Mouse (Mus musculus) kidney, postnatal 25 days (tissue): Measurements from ENCODE around the gene Tmem41b.

Experiments used
- DNase-seq, 2 experiments: peaks; one replicate each; pipeline ENCODE4 v3.0.0; 2021; ENCODE audit warnings: mixed read lengths in 2 of 2

The Tmem41b gene

DNA sequence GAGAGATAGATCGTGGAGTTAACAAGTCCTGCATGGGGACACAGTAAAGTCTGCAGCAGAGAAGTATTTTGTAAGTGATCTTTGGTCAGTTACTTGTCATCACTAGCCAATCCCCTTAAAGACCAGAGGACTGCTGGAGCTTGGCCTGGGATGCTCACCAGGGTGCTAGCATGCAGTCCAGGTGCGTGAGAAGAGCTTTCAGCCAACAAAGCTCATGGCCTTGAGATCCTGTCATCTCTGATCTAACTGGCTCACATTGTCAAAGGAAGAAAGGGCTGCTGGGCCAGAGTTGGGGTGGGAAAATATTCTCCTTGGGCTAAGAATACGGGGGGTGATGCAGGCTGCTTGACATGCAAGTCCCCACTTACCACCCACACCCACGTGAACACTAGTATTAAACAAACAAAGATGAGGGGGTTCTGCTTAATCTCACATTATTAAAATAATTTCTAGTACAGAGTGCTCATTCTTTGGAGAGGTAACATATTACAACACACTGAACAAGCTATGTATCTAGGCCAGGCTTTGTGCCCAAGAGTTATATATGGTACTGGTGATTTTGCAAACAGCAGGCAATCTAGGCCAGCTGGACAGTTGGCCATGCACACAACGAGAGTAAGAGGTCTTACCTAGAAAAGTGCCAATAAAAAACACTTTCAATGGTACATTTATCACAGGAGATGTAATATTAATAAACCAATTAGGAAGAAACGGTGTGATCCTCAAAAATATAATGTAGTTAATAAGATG, 10.6 kb downstream of the Tmem41b start:
- no peak for DNase-seq

GRCm38 (mm10) chr7:109969542-109969941, 17.2 kb downstream of the Tmem41b start:
- no peak for DNase-seq

DNA sequence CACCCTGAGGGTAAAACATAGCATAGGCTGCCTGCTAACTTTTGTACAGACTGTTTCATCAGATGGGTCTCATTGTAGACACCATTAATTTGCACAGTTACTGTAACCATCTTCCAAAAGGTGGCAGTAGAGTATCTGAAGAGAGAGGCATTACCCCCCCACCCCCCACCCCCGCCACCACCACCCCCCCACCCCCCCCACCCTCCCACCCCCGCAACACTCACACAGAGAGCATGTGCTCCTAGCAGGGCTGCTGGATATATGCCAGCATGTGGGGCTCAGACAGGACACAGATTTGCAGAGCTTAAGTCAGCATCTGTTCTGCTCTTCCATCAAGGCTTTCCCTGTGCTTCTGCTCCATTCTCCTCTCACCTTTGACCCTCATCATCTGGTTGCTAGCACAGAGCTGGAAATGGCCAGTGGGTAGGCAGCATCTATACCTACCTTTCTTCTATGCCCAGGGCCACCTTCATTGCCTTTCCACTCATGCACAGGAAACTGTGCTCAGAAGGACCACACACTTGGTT, 17.7 kb downstream of the Tmem41b start:
- peak; percentile 55 to 64 for DNase-seq

DNA sequence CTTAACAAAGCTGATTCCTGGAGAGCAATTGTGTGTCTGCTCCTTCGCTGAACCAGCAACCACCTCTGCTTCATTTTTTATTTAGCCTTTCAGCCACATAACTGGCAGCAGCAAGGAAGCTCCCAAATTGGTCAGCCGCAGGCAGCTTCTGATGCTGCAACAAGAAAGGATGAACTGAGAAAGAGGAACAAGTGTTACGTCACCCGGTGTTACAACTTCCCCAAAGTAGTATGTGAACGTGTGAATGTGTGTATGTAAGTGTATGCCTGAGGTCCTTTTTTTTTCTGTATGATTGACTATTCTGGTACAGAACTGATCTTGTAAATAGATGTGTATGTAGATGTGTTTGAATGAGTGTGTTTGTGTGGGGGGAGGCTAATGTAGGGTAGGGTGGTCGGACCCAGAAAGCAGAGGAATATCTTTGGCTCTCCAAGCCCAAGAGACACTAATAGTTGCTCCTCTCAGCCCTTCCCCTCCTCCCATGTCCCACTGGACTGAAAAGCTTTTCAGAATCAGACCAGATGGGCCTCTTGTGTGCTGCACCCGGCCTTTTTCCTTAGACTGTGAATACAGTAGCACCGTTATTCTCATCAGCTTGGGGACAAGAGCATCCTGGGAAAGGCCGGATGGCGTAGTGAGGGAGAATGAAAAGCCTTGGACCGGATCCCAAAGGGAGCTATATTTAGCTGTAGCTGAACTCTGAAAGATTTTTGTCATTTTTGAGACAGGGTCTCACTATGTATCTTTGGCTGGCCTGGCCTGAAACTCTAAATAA, 18.7 kb downstream of the Tmem41b start:
- DNase-seq = no peak

DNA sequence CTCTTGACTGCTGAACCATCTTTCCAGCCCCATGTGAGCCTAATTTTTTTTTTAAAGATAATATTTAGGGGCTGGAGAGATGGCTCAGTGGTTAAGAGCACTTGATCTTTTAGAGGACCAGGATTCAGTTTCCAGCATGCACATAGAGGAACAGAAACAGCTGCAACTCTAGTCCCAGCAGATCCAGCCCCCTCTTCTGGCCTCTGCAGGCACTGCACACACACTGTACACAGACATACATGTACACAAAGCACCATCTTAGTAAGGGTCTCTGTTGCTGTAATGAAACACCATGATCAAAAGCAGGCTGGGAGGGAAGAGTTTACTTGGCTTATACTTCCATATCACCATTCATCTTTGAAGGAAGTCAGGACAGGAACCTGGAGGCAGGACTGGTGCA, 21.1 kb downstream of the Tmem41b start:
- DNase-seq = no peak

- no peak for DNase-seq
These were observed 23.0 kb downstream of the Tmem41b start for GRCm38 (mm10) chr7:109963707-109964106.

DNA sequence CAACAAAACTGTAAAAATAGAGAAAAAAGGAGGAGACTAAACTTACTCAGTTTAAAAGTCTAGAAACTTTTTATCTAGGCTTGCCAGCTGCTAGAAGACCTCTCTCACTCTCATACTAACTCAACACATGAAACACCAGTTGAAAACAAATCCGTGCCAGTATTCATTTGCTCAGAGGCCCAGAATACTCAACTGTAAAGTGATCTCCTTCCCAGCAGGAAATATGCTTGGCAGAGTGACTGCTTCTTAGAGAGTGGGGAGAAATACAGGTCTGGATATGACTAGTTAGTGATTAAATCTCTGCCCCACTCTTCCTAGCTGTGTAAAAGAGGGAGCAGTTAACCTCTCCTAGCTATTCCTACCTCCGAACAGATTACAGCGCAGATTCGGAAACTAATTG, 24.1 kb downstream of the Tmem41b start:
- no peak for DNase-seq

DNA sequence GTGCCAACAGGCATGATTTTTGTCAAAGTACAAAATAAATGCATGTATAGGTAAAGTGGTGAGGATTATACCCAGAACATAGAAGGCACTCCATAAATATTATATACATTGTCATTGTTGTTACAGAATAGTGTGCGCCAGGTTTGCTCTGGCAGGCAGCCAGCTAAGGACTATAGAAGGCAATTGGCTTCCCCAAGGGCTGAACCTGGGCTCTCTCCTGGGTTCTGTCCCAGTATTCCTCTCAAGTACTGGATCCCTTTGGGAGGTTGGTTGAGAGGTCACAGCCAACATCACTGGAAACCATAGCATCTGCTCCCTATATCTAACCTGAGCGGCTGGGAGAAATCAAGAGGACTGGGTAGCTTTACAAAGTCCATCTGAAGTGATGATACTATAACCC, 25.2 kb downstream of the Tmem41b start:
- peak in 1 of 2 experiments; percentile 13 for DNase-seq

DNA sequence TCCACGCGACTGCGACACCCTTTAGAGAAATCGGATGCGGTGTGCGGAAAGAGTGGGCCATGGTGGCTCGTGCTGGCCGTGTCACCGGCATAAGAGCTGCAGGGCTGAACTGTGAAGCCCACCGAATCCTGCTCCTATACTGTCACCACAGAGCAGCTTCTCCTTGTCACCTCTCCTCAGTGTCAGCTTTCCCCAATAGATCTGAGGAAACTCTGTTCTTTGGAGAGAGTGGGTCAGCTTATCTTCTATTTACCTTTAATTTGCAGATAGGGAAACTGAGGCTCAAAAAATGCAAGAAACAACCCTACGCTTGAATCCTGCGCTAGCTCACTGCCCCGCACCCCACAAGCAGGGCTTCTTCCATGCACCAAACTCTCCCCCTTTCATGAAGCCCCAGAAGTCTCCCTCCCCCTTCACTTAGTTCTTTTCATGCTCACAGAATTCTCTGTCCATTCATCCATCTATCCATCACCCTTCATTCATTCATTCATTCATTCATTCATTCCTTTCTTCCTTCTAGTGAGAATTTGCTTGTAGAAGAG, 26.0 kb downstream of the Tmem41b start:
- no peak for DNase-seq

DNA sequence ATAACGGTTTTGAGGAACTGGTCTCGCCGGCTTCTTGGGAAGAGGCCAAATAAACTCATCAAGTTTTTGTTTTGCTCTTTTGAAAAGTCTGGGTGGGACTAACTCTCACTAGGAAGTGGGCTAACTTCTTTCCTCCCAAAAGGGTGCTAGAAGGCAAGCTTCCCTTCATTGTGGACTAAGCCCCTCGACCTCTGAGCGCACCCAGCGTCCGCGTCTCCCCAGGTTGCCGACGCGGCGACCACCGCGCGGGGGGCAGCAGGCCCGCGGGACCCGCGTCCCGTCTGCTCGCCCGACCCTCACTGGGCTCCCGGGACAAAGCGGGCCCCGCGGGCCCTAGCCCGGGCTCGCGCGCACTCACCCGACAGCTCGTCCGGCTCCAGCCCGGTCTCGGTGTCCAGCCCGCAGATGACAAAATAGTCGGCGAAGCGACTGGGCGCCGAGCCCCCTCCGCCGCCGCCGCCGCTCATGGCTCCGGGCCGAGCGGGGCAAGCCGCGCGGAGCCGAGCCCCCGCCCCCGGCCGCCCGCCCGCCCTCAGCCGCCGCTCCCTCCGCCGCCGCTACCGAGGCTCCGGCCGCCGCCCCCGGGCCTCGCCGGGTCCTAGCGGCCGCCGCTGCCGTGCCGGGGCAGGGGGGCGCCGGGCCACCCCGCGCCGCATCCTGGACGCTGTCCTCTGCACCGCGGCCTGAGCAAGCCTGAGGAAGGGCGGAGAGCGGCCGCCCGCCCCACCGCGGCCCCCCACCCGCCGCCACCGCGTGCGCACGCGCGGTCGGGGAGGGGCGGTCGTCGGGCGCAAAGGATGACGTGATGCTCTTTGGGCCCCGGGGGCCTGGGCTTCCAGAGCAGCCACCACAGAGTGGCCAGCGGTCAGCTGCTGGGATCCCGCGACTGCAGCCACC, 26.8 kb downstream of the Tmem41b start, which contains the start of gene Dennd5a:
Gene Dennd5a, minus strand, starts transcription at position 755 of the 897 bp plus-strand sequence.
- DNase-seq = peak; percentile 75 to 90

- peak; percentile 7 to 64 for DNase-seq
These were observed 27.6 kb downstream of the Tmem41b start for GRCm38 (mm10) chr7:109958843-109959715.

DNA sequence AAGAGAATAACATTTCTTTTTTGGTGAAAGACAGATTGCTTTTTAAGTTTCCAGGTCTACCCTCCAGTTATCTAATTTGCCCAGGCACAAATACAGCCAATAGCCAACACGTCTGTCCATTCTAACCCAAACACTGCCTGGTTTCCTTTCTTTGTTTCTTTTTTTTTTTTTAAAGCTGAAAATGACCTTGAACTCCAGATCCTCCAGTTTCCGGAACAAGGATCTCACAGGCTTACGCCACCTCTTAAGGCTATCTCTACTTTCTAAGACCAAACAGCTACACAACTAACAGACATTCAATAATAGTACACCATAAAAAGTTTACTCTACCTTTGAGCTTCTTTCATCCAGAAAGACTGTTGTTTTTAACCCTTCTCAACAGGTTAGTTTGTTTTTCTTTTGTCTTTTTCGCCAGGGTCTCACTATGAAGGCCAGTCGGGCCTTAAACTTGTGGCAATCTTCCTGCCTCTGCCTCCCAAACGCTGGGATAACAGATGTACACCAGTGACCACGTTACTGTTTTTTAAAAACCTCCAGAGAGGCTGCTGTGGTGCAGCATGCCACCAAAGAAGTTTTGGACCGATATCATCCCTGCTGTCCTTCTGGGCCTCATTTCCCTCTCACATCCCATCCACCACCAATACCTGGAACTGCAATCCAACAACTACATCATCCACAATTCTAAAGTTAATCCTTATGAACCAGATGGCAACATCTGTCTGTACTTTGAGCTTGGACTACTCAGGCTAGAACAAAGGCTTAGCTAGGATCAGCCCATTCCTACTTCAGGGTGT, 28.5 kb downstream of the Tmem41b start:
- no peak for DNase-seq

DNA sequence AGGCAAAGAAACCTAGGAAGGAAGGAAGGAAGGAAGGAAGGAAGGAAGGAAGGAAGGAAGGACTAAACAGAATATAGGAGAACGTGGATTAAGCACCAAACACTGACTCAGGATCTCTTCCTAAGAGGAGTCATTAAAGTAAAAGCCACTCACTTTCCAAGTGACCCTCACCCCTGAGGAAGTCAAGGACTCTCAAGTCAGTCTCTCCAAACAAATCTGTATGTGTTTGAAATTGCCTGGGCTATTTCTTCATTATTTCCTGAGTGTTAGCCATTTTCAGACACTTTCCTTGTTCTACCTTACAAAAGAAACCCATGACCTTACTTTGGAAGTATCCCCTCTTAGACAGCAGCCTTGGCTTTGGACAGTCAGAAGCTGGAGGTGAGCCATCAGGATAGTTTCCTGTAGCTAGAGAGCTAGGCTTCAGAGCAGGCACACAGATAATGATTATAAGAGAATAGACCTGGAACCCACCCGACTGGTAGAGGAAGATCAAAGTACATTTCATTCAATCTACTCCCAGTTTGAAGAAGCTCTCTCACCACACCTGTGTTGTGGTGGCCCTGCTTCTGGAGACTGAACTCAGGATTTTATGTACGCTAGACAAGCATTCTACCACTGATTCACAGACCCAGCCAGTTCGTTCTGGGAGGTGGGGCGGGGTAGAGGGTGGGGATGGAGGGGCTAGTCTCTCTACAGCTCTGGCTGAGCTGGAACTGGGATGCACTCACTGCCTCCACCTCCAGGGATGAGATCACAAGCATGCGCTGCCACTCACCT, 31.9 kb downstream of the Tmem41b start:
- peak; percentile 55 to 57 for DNase-seq

DNA sequence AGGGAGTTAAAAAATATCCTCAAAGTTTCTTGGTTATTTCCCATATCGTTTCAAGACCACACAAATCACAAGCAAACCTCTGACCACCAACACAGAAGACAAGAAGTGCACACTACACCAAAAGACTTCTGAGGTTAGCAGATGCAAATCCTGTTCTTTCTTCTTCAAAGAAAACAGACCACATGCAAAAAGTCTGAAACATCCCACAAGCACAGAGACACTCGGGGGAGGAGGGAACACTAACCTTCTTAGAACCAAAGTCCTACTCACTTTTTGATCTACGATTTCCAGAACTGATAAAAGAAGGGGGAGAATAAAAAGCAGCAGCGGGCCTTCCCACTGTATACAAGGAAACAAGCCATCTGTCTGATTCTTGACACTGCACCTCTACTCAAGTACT, 35.4 kb downstream of the Tmem41b start:
- no peak for DNase-seq

GRCm38 (mm10) chr7:109944421-109945034, 42.2 kb downstream of the Tmem41b start:
- DNase-seq = peak; percentile 24 to 49

DNA sequence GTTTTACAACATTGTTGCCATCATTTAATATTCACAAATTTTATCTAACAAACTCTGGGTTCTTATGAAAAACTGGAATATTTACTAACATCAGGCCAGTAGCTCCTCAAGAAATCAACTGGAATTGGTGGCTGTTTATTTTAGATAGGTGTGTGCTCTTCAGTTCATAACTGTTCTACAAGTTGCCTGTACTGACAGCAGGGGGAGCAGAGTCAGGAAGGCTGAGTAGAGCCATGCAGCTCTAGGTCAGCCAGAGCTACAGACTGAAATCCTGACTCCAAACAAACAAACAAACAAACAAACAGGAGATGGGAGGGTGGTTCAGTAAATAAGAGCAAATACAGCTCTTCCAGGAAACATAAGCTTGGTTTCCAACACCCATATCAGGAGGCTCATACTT, 57.1 kb downstream of the Tmem41b start:
- DNase-seq = peak in 1 of 2 experiments; percentile 8

GRCm38 (mm10) chr7:109928365-109928764, 58.4 kb downstream of the Tmem41b start:
- no peak for DNase-seq

DNA sequence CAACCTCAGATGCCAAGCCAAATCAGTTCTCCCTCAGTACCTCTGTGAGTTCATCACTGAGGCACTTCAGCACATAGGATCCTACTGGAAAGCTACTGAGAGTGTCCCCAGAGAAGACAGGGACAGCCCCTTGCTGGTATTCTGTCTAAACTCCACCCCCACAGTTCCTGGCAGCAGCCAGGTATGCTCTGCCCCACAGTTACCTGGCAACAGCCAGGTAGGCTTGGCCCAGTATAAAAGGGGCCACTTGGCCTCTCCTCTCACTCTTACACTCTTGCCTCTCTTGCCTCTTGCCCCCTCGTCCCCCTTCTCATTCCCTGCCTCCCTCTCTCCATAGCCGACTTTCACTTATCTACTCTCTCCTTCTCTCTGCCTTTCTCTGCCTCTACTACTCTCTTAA, 61.8 kb downstream of the Tmem41b start:
- DNase-seq = no peak

DNA sequence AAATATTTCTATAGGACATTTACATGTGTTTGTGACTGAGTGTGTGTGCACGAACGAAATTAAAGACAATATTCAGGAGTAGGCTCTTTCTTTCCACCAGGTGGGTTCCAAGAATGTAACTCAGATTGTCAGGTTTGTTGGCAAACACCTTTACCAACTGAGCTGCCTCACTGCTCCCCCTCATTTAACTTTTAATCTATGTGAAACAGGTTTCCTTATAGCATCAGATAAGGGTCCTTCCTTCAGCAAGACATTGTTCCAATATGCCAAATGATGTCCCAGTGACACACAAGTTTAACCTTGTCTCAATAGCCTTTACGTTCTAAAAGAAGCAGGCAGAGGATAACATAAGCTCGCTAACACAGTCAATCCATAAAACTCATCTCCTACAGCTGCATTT, 63.8 kb downstream of the Tmem41b start:
- no peak for DNase-seq
